Mouse (Mus musculus) neural tube, postnatal 0 days (tissue): ENCODE measurements around the gene Snrnp48. TPM values are rescaled to one million over a fixed set of nuclear protein-coding genes. Genes with fewer than 3 reads are reported as not detected.

Experiments
- polyA plus RNA-seq: library from polyadenylated mRNA; unstranded; fragments of >200 nt; fragmentation: Nextera tagmentation; extraction: Ambion mirVana; gene quantifications from 2 replicates; pipeline ENCODE4 v1.2.1, GENCODE M21; 2015

Gene Snrnp48
- polyA plus RNA-seq, result 20.2 and 23.2 TPM in 2 replicates

DNA sequence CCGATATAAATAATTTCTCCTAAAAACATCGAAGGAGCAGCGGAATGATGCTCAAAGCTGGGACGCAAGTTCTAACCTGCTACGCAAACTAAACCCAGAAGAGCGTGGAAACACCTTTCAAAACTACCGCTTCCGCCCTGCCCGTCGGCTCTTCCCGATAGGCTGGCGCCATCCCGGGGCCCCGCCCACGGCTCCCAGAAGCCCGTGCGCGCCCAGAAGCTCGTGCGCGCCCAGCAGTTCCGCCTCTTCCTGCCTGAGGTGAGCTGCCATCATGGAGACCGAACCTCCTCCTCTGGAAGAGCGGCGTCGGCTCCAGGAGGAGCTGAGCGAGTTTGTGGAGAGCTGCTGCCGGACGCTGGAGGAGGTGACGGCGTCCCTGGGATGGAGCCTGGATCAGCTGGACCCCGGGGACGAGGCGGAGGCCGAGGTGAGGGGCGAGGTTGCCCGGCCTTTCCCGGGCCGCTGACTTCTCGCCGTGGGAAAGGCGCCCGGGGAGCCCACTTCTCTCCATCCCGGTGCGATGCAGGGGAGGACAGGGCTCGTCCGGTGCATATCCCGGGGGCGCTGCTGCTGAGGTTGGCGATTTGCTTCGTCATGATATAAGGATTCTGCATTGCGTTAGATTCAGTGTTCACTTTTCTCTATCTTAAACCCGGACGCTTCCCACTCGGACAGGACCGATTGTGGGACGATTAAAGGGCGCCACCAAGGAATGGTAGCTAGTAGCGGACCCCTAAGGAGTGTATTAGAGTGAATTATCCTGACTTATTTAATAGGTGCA lies at the start of gene Snrnp48:
TSS of gene Snrnp48 (plus strand) at position 237 of the 781 bp plus-strand sequence.

Other genes with a start within 250 kb of the Snrnp48 start
- gene Ssr1, start 210.7 kb upstream of the Snrnp48 start, polyA plus RNA-seq, result 53.0 and 59.1 TPM in 2 replicates
- 37.4 and 37.7 TPM in 2 replicates for gene Riok1, start 167.9 kb upstream of the Snrnp48 start, polyA plus RNA-seq
- gene Cage1, start 167.9 kb upstream of the Snrnp48 start, polyA plus RNA-seq, result 2.3 TPM in 2 replicates
- gene Dsp, start 53.6 kb upstream of the Snrnp48 start, polyA plus RNA-seq, result 0.06 and 0.08 TPM in 2 replicates
- gene Bmp6, start 140.2 kb downstream of the Snrnp48 start, polyA plus RNA-seq, result 5.4 and 7.1 TPM in 2 replicates